Mouse (Mus musculus) midbrain, embryonic 15.5 days (tissue): ENCODE measurements at regions not wholly inside any gene's neighbourhood (a gene's known extent, or its start where the extent isn't known, plus 50 kb on each side); places are given as distances from the start of the nearest gene placed in this dataset.
A peak's percentile ranks its signal among the peaks of the same experiment; 100 is the strongest.

Experiments
- ATAC-seq: fragments of 200-750 bp; cut with Nextera tagmentation; replicated peaks from 2 replicates; pipeline ENCODE4 v1.8.0; 2017; ENCODE audit warnings: moderate TSS enrichment
- H3K27ac ChIP-seq: fragments of 300-500 bp; sonication (generic); 2 replicates; pipeline ENCODE4 v1.5.1; 2015; ENCODE audit warnings: mild to moderate bottlenecking, inconsistent platforms
- H3K27me3 ChIP-seq: fragments of 300-500 bp; sonication (generic); replicated peaks from 2 replicates; pipeline ENCODE4 v1.6.1; 2015; ENCODE audit warnings: inconsistent platforms
- H3K36me3 ChIP-seq: fragments of 300-500 bp; sonication (generic); replicated peaks from 2 replicates; pipeline ENCODE4 v1.6.1; 2015; ENCODE audit warnings: inconsistent platforms
- H3K4me1 ChIP-seq: fragments of 300-500 bp; sonication (generic); 2 replicates; pipeline ENCODE4 v1.6.1; 2015; ENCODE audit warnings: inconsistent platforms
- H3K4me2 ChIP-seq: fragments of 300-500 bp; sonication (generic); 2 replicates; pipeline ENCODE4 v1.6.1; 2015; ENCODE audit warnings: inconsistent platforms, mild to moderate bottlenecking, moderate library complexity
- H3K4me3 ChIP-seq: fragments of 300-500 bp; sonication (generic); 2 replicates; pipeline ENCODE4 v1.5.1; 2015; ENCODE audit warnings: mild to moderate bottlenecking, inconsistent platforms
- H3K9ac ChIP-seq: fragments of 300-500 bp; sonication (generic); 2 replicates; pipeline ENCODE4 v1.6.1; 2015; ENCODE audit warnings: mild to moderate bottlenecking, inconsistent platforms
- H3K9me3 ChIP-seq: fragments of 300-500 bp; sonication (generic); 2 replicates; pipeline ENCODE4 v1.6.1; 2016; ENCODE audit warnings: inconsistent platforms
- WGBS: fragments of 180-500 bp; shearing (Covaris S2); methylation state at CpG from one replicate; pipeline ENCODE4 v1.1.7; 2015; ENCODE audit warnings: mixed read lengths; 5-methylcytosine and 5-hydroxymethylcytosine counted together

GRCm38 (mm10) chr13:82937856-82938255 is 566.0 kb upstream of the Mef2c start:
- H3K9ac ChIP-seq, result no peak overlapping the region
- H3K27ac ChIP-seq, result no peak overlapping the region
- no peaks in the 10 kb centered on the region for H3K4me1 ChIP-seq
- no peak overlapping the region for H3K4me3 ChIP-seq
- H3K27me3 ChIP-seq, result no peaks in the 10 kb centered on the region
- no peaks in the 10 kb centered on the region for H3K36me3 ChIP-seq
- H3K4me2 ChIP-seq, result no peak overlapping the region
- no peaks in the 10 kb centered on the region for H3K9me3 ChIP-seq
- WGBS, result 93% methylated on average over 3 of the region's 3 CpGs
- ATAC-seq, result no peak

- H3K27ac ChIP-seq, result no peak overlapping the region
- H3K9me3 ChIP-seq, result no peaks in the 10 kb centered on the region
- no peaks in the 10 kb centered on the region for H3K36me3 ChIP-seq
- no peak overlapping the region for H3K4me3 ChIP-seq
- H3K4me2 ChIP-seq, result peak overlapping the region; percentile 22; the same call in 1 of the 2 replicates
- no peak for ATAC-seq
- H3K9ac ChIP-seq, result no peak overlapping the region
- 43% methylated on average over 11 of the region's 11 CpGs for WGBS
- no peaks in the 10 kb centered on the region for H3K4me1 ChIP-seq
- no peaks in the 10 kb centered on the region for H3K27me3 ChIP-seq
These were observed 561.0 kb upstream of the Mef2c start for GRCm38 (mm10) chr13:82942691-82943341.

GRCm38 (mm10) chr13:82946931-82947330 is 556.9 kb upstream of the Mef2c start:
- Histone ChIP-seq H3K4me3 (no peak overlapping the region), H3K9me3 (no peaks in the 10 kb centered on the region), H3K27ac (no peak overlapping the region), H3K4me2 (no peak overlapping the region), H3K4me1 (no peaks in the 10 kb centered on the region), H3K36me3 (no peaks in the 10 kb centered on the region), H3K27me3 (no peaks in the 10 kb centered on the region), H3K9ac (no peak overlapping the region)
- WGBS, result 94% methylated on average over 5 of the region's 5 CpGs
- no peak for ATAC-seq

GRCm38 (mm10) chr13:82949541-82949940 is 554.3 kb upstream of the Mef2c start:
- Histone ChIP-seq H3K9me3 (no peaks in the 10 kb centered on the region), H3K4me1 (no peaks in the 10 kb centered on the region), H3K27me3 (no peaks in the 10 kb centered on the region), H3K4me3 (no peak overlapping the region), H3K36me3 (no peaks in the 10 kb centered on the region), H3K9ac (no peak overlapping the region), H3K27ac (no peak overlapping the region), H3K4me2 (no peak overlapping the region)
- ATAC-seq, result no peak
- WGBS, result 78% methylated on average over 6 of the region's 6 CpGs

- Histone ChIP-seq H3K9ac (no peak overlapping the region), H3K36me3 (no peaks in the 10 kb centered on the region), H3K27me3 (no peaks in the 10 kb centered on the region), H3K9me3 (no peaks in the 10 kb centered on the region), H3K4me1 (no peaks in the 10 kb centered on the region), H3K4me3 (no peak overlapping the region), H3K27ac (no peak overlapping the region), H3K4me2 (no peak overlapping the region)
- WGBS, result 70% methylated on average over 3 of the region's 3 CpGs
- ATAC-seq, result no peak
These were observed 541.5 kb upstream of the Mef2c start for GRCm38 (mm10) chr13:82962333-82962732.

- no peak overlapping the region for H3K4me3 ChIP-seq
- H3K4me2 ChIP-seq, result no peak overlapping the region
- H3K9ac ChIP-seq, result no peak overlapping the region
- H3K9me3 ChIP-seq, result no peaks in the 10 kb centered on the region
- no peak overlapping the region for H3K27ac ChIP-seq
- 88% methylated on average over 9 of the region's 9 CpGs for WGBS
- no peaks in the 10 kb centered on the region for H3K36me3 ChIP-seq
- H3K4me1 ChIP-seq, result no peaks in the 10 kb centered on the region
- ATAC-seq, result no peak
- H3K27me3 ChIP-seq, result no peaks in the 10 kb centered on the region
These were observed 532.1 kb upstream of the Mef2c start for GRCm38 (mm10) chr13:82971722-82972121.

GRCm38 (mm10) chr13:82974210-82974811 is 529.5 kb upstream of the Mef2c start:
- ATAC-seq, result no peak
- Histone ChIP-seq H3K4me2 (no peak overlapping the region), H3K4me1 (no peaks in the 10 kb centered on the region), H3K27me3 (no peaks in the 10 kb centered on the region), H3K27ac (no peak overlapping the region), H3K9ac (no peak overlapping the region), H3K36me3 (no peaks in the 10 kb centered on the region), H3K4me3 (no peak overlapping the region), H3K9me3 (no peaks in the 10 kb centered on the region)
- 94% methylated on average over 1 of the region's 1 CpGs for WGBS

- Histone ChIP-seq H3K27me3 (no peaks in the 10 kb centered on the region), H3K27ac (no peak overlapping the region), H3K4me2 (no peak overlapping the region), H3K9ac (no peak overlapping the region), H3K9me3 (no peaks in the 10 kb centered on the region), H3K36me3 (no peaks in the 10 kb centered on the region), H3K4me1 (no peaks in the 10 kb centered on the region), H3K4me3 (no peak overlapping the region)
- ATAC-seq, result no peak
These were observed 502.7 kb upstream of the Mef2c start for GRCm38 (mm10) chr13:83001118-83001517.

GRCm38 (mm10) chr13:83016686-83017085 is 487.1 kb upstream of the Mef2c start:
- Histone ChIP-seq H3K4me1 (no peaks in the 10 kb centered on the region), H3K27me3 (no peaks in the 10 kb centered on the region), H3K9ac (no peak overlapping the region), H3K9me3 (no peaks in the 10 kb centered on the region), H3K27ac (no peak overlapping the region), H3K36me3 (no peaks in the 10 kb centered on the region), H3K4me3 (no peak overlapping the region), H3K4me2 (no peak overlapping the region)
- ATAC-seq, result no peak

GRCm38 (mm10) chr13:83020829-83021228 is 483.0 kb upstream of the Mef2c start:
- Histone ChIP-seq H3K27me3 (no peaks in the 10 kb centered on the region), H3K4me3 (no peak overlapping the region), H3K9ac (no peak overlapping the region), H3K4me2 (no peak overlapping the region), H3K9me3 (no peaks in the 10 kb centered on the region), H3K4me1 (no peaks in the 10 kb centered on the region), H3K36me3 (no peaks in the 10 kb centered on the region), H3K27ac (no peak overlapping the region)
- 66% methylated on average over 3 of the region's 3 CpGs for WGBS
- no peak for ATAC-seq

- 93% methylated on average over 4 of the region's 4 CpGs for WGBS
- no peak overlapping the region for H3K9ac ChIP-seq
- no peaks in the 10 kb centered on the region for H3K4me1 ChIP-seq
- no peaks in the 10 kb centered on the region for H3K27me3 ChIP-seq
- no peak overlapping the region for H3K4me3 ChIP-seq
- H3K36me3 ChIP-seq, result no peaks in the 10 kb centered on the region
- H3K4me2 ChIP-seq, result no peak overlapping the region
- ATAC-seq, result no peak
- H3K27ac ChIP-seq, result no peak overlapping the region
- H3K9me3 ChIP-seq, result no peaks in the 10 kb centered on the region
These were observed 479.9 kb upstream of the Mef2c start for GRCm38 (mm10) chr13:83023972-83024371.

GRCm38 (mm10) chr13:83035962-83036361 is 467.9 kb upstream of the Mef2c start:
- Histone ChIP-seq H3K27me3 (no peaks in the 10 kb centered on the region), H3K4me1 (no peaks in the 10 kb centered on the region), H3K4me3 (no peak overlapping the region), H3K27ac (no peak overlapping the region), H3K9ac (no peak overlapping the region), H3K4me2 (no peak overlapping the region), H3K9me3 (no peaks in the 10 kb centered on the region), H3K36me3 (no peaks in the 10 kb centered on the region)
- no peak for ATAC-seq

- no peak for ATAC-seq
- H3K4me2 ChIP-seq, result no peak overlapping the region
- WGBS, result 98% methylated on average over 1 of the region's 1 CpGs
- H3K4me3 ChIP-seq, result no peak overlapping the region
- H3K9me3 ChIP-seq, result no peaks in the 10 kb centered on the region
- H3K27me3 ChIP-seq, result no peaks in the 10 kb centered on the region
- H3K9ac ChIP-seq, result no peak overlapping the region
- no peaks in the 10 kb centered on the region for H3K4me1 ChIP-seq
- no peaks in the 10 kb centered on the region for H3K36me3 ChIP-seq
- no peak overlapping the region for H3K27ac ChIP-seq
These were observed 462.3 kb upstream of the Mef2c start for GRCm38 (mm10) chr13:83041506-83041905.
